Mouse (Mus musculus) cerebellum, adult 2 months (tissue): ENCODE data around the gene Rapgef1.

Experiments used
- CTCF ChIP-seq: fragments of 200-500 bp; IDR thresholded peaks from 2 replicates; pipeline ENCODE4 v1.5.1; 2011; ENCODE audit warnings: low read depth, mild to moderate bottlenecking, control low read depth, low read length, moderate library complexity, borderline replicate concordance; ENCODE audit not compliant: insufficient read depth
- POLR2A ChIP-seq: fragments of 200-500 bp; IDR thresholded peaks from 2 replicates; pipeline ENCODE4 v1.6.1; 2011; ENCODE audit warnings: low read length, control low read depth, borderline replicate concordance; ENCODE audit not compliant: insufficient read depth

DNA sequence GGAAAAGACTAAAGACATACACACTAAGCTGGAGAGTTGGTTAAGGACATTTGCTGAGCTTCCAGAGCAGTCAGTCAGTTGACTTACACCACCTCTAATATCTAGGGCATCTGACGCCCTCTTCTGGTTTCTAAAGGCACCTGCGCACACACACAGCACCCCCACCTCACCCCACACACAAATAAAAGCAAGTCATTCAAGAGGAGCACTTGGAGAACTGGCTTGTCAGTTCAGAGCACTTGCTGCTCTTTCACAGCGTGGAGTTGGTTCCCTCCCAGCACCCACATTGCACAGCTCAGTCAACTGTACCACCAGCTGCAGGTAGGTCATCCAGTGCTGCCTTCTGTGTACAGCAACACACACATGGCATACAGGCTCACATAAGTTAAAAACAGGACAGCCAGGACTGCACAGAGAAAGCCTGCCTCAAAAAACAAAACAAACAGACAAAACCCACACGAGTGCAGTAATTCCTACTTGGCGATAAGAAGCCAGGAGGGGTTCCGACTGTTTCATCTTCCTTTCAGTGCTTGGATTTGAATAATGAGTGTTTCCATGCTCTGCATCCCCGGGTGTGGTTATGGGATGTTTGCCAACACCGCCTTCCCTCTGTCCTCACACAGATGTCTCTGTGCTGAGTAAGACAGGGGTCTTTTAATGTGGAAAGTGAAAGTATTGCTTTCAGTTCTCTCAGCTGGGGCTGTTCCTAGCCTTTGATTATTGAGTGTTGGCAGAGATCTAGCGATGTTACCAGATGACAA, 50.9 kb downstream of the Rapgef1 start:
- TF ChIP-seq POLR2A = no peak
- TF ChIP-seq CTCF = peak; percentile 77
